Mouse (Mus musculus) left cerebral cortex, adult 2 months (tissue): ENCODE measurements around the gene Sh3tc1. TPM values are rescaled to one million over a fixed set of nuclear protein-coding genes. Genes with fewer than 3 reads are reported as not detected.

Source experiments
- DNase-seq, 2 experiments: peaks; one replicate each; pipeline ENCODE4 v3.0.0; 2021 to 2022; ENCODE audit warnings: low spot score in 2 of 2, mixed read lengths in 1 of 2; ENCODE audit errors: extremely low spot score in 1 of 2
- H3K27ac ChIP-seq: fragments of 200-600 bp; 2 replicates; pipeline ENCODE4 v1.8.1; 2022
- H3K4me3 ChIP-seq: fragments of 200-600 bp; 2 replicates; pipeline ENCODE4 v1.8.1; 2022
- CTCF ChIP-seq: fragments of 200-600 bp; IDR thresholded peaks from 2 replicates; pipeline ENCODE4 v1.8.1; 2022; ENCODE audit warnings: antibody characterized with exemption, mild to moderate bottlenecking, moderate library complexity
- intact Hi-C: fragments of 180-260 bp; cut with DNase I; formaldehyde crosslinking; loops from one replicate; pipeline ENCODE4 v1.15.1; 2025
- total RNA-seq, 2 experiments: library from RNA; stranded (reverse); gene quantifications; 2 replicates each; pipeline ENCODE4 v1.2.3; 2021

Gene Sh3tc1
- total RNA-seq, 2 experiments from 2014 or later, result 2.4 to 4.3 TPM

DNA sequence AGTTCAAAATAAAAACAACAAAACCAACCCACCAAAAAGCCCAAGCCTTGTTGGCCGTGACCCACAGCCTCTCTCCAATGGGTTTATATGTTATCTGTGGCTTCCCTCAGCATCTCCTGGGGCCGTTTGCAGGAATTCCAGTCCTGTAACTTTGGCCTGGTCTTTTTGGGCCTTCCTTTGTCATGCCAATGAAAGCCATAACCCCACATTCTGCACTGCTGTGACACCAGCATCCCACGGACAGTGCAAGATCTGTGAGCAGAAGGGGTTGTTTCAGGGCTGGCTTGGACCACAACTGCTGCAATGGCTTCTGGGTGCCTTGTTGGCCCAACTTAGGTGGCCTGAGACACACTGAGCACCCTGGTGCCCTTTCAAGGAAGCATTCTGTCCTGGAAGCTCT, 28.7 kb upstream of the Sh3tc1 start:
- intact Hi-C loops, result no loop called here
- no peak for DNase-seq
- no peak for TF ChIP-seq CTCF
- Histone ChIP-seq H3K4me3 (no peak overlapping the region), H3K27ac (no peak overlapping the region)

DNA sequence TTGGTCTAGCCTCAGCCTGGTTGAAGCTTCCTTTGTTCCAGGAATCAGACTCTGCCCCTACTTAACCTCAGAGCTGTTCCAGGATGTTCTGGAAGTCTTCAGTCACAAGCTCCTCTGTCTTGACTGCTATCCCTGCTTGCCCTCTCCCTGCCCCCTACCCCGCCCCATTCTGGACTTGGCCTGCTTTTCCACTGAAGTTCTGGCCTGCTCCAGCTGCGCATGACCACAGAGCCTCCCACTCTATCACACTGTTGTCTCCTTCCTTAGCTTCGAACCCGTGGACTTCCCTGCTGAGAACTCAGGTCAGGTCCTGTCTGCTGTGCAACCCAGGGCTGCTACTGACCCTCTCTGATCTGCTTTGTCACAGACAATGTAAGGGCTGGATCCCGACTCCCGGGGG, 26.1 kb upstream of the Sh3tc1 start:
- Histone ChIP-seq H3K27ac (no peak overlapping the region), H3K4me3 (no peak overlapping the region)
- TF ChIP-seq CTCF, result no peak
- intact Hi-C loops, result no loop called here
- DNase-seq, result no peak

DNA sequence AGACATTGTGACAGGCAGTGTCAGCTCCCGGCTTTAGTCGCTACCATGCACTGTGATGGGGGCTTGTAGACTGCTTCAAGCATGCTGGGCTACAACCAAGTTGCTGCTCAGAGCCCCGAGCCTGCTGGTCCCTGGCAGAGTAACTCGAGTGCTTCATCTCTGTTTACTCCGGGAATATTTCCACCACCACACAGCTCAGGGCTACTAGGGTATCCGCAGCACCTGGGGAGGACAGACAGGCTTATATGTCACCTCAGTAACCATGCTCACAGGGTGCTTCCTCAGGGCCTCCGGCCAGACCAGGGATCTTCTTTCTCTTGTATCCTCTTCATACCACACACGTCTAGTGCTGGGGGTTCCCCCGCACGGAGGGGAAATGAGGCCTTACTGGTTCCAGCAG, 23.1 kb upstream of the Sh3tc1 start:
- intact Hi-C loops, result no loop called here
- TF ChIP-seq CTCF, result no peak
- no peak for DNase-seq
- H3K27ac ChIP-seq, result peak overlapping the region; percentile 24; the same call in 1 of the 2 replicates
- no peak overlapping the region for H3K4me3 ChIP-seq

DNA sequence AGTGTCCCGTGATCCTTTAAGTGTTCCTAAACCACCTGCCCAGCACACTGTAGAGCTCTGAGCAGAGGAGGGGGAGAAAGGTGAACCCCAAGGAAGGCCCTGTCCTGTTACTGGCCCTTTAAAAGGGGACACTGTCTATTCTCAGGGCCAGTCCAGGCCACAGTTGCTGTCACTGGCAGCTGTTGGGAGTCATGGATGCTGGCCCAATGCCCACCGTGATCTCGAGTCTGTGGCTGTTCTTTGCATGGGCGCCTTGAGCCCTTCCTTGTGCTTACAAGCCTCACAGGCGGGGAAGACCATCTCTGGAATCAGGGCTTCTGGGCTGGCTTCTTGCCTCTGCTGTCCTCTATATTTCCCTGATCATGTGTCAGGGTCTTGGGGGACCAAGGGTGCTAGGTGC, 22.6 kb upstream of the Sh3tc1 start:
- intact Hi-C loops, result no loop called here
- TF ChIP-seq CTCF, result no peak
- no peak overlapping the region for H3K4me3 ChIP-seq
- DNase-seq, result no peak
- peak overlapping the region; percentile 24; the same call in 1 of the 2 replicates for H3K27ac ChIP-seq

DNA sequence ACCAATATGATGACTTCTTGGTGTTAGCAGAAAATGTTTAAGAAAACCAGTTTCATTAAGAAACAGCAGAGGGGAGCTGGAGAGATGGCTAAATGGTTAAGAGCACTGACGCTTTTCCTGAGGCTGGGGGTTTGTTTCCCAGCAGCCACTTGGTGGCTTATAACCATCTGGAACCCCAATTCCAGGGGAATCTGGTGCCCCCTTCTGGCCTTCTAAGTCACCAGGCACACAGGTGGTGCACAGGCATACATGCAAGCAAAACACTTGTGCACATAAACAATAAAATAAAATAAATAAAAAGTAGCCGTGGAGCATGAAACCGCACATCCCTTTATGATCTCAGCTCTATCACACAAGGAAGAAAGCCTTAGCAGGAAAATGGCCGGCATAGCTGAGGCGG, 21.5 kb upstream of the Sh3tc1 start:
- Histone ChIP-seq H3K4me3 (no peak overlapping the region), H3K27ac (no peak overlapping the region)
- TF ChIP-seq CTCF, result peak; percentile 13; the same call in 1 of the 2 replicates
- no peak for DNase-seq
- intact Hi-C loops, result no loop called here

DNA sequence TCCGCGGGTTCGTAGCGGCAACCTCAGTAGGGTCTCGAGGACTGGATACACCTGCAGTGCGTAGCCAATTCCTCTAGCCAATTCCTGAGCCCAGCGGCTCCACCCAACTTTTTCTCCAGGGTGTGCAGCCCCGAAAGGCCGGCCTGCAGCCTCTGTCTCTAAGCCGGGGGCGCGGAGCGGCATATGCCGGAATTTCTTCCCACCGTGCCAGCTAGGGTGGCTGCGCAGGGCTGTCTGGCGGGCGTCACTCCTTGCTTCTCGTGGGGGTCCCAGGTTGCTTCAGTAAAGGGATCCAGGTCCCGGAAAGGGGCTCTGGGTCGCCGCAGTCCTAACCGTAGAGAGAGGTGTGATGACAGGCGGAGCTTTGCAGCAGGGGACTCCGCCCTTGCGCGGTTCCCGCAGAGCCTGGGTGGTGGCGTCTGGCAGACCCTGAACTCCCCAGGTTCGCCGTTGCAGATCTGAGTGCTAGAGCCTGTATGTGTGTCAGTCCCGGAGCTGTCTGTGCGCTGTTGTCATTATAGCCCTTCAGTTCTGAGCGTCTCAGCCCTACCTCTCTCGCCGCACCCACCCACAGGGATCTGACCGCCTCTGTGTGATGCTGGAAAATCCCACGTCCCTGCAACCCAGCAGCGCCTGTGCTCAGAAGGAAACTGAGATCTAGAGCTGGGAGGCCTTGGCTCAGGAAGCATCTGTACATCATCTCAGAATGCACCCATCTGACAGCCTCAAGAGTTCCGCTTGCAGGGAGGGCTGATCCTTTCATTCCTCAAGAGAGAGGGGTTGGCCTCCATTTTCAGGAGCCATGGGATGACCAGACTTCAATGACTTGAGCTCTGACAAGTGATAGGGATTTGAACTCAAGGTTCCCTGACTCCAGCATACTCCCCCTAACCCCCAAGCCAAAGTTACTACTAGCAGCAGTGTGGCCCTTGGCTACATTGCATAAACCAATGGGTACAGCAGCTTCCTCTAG, 18.6 kb upstream of the Sh3tc1 start:
- H3K27ac ChIP-seq, result peak overlapping the region; percentile 95
- intact Hi-C loops, result loop anchor here (5.0 kb wide), 1 partner anchor 39 kb away; no protein-coding TSS in a partner anchor
- no peak for TF ChIP-seq CTCF
- peak overlapping the region; percentile 77 for H3K4me3 ChIP-seq
- DNase-seq, result peak; percentile 65 to 68

DNA sequence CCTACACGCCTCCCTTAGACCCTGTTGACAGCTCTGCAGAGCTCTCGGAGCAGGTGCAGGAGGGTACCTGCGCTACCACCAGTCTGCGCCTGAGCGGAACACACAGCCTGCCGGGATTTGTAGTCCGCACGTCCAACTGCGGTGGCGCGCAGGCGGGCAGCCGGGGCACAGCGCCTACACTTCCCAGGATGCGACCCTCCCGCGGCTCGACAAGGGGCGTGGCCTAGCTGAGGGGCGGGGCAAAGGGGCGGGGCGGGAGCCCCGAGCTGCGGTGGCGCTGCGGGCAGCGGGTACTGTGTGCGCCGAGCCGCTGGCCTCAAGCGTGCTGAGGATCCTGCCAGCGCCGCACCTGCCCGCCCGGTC, 17.8 kb upstream of the Sh3tc1 start, which contains the start of gene Ablim2:
TSS of gene Ablim2 (plus strand) at position 242 of the 363 bp plus-strand sequence.
- TF ChIP-seq CTCF, result peak; percentile 31
- H3K4me3 ChIP-seq, result peak within 1 kb of the TSS; percentile 77
- DNase-seq, result peak; percentile 95 to 97
- peak within 1 kb of the TSS; percentile 95 for H3K27ac ChIP-seq
- intact Hi-C loops, result loop anchor here (1.0 to 5.0 kb wide), 2 partner anchors 40 to 55 kb away; no protein-coding TSS in a partner anchor

DNA sequence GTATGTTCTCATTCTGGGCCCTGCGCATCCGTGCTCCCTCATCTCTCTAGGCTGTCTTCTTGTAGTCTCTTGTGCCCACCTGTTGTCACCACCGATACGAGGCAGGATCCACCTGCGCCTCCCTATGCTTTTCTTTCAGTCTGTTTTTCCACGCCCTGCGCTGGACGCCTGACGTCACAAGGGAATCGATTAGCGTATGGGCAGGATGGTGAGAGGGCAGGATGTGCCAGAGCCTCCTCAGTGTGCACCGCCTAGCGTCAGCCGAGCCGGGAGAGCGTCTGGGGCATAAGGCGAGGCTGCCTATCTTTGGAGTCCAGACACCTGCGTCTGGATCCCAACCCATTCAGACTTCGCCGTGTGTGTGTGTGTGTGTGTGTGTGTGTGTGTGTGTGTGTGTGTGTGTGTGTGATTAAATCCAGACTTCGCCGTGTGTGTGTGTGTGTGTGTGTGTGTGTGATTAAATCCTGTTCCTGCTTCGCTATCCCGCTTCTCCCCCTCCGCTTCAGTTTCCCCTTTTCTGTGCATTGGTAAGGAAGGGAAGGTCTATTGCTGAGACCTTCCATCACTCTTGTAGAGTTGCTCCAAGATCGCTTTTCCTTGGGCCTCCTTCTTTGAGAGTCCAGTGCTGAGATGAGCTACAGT, 17.3 kb upstream of the Sh3tc1 start:
- Histone ChIP-seq H3K4me3 (peak overlapping the region; percentile 77), H3K27ac (peak overlapping the region; percentile 72)
- intact Hi-C loops, result loop anchor here (1.0 to 5.0 kb wide), 2 partner anchors 40 to 55 kb away; no protein-coding TSS in a partner anchor
- peak; percentile 76 to 81 for DNase-seq
- no peak for TF ChIP-seq CTCF

DNA sequence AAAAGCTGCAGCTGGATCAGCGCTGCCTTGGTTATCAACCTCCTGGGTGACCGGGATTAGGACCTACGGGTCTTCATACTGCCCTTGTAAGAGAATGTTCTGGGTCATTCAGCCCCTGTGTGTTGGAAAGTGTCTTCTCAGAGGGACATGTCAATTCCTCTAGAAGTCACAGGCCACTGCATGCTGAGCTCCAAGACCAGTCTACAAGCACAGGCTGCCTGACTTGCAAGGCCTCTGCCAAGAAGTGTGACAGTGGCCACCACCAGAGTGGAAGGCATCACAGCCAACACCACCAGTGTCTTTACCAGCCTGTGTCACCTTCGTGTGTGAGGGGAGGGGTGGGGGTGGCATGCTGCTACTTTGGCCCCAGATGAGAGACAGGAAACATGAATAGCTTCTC, 16.2 kb upstream of the Sh3tc1 start:
- H3K4me3 ChIP-seq, result no peak overlapping the region
- no peak for TF ChIP-seq CTCF
- intact Hi-C loops, result loop anchor here (5.0 kb wide), 1 partner anchor 41 kb away; no protein-coding TSS in a partner anchor

DNA sequence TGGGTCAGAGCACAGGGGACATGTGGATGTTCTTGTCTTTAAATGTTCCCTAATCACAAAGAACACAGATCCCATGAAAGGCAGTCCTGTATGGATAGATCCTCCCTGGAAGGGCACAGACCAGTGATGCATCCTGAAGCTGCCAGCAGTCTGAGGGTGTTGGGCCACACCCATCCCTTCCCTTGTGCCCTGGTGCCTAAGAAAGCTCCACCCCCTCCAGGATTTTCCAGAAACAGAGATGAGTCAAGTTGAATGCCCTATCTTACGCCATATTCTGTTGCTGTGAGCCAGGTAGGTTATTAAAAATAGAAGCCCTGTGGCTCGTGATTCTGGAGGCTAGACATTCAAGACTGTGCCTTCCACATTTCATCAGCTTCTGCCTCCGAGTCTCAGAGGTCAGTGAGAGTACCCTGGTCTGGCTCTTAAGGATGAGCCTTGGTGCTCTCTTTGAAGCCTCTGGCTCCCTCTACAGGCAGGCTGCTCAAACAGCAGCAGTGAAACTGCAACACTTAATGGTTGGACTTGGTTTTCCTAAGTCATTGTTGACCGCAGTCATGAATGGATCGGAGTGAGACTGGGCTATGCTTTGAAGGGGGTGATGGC, 15.4 kb upstream of the Sh3tc1 start:
- Histone ChIP-seq H3K4me3 (no peak overlapping the region), H3K27ac (no peak overlapping the region)
- TF ChIP-seq CTCF, result peak; percentile 98
- intact Hi-C loops, result loop anchor here (5.0 kb wide), 1 partner anchor 42 kb away; no protein-coding TSS in a partner anchor
- DNase-seq, result peak; percentile 46 to 51

More for the DNA sequence above, 16.2 kb upstream of the Sh3tc1 start:
- no peak for DNase-seq
- H3K27ac ChIP-seq, result no peak overlapping the region; the same call in 1 of the 2 replicates

DNA sequence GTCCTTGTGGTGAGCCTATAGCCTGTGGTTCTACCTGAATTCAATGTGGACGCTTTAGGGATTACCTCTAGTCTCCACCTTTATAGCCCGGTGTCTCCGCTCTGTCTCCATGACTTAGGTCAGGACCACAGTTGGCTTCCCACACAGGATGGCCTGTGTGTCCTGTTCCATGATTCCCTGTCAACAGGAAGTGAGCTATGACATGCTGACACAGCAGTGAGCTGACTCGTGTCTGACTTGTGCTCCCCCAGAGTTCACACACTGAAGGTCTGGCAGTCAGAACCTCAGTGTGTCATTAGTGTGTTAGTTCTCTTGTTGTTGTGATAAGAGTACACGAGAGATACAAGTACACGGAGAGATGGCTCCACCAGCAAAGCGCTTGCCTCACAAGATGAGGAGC, 11.2 kb upstream of the Sh3tc1 start:
- Histone ChIP-seq H3K4me3 (no peak overlapping the region), H3K27ac (no peak overlapping the region)
- no peak for TF ChIP-seq CTCF
- intact Hi-C loops, result no loop called here
- no peak for DNase-seq
